Mouse (Mus musculus): ENCODE results near the gene Dido1. TPM values are rescaled to one million over a fixed set of nuclear protein-coding genes. Genes with fewer than 3 reads are reported as not detected.

Dido1 gene
- polyA plus RNA-seq, 1 experiment from 2014 or later = 44.1 TPM

DNA sequence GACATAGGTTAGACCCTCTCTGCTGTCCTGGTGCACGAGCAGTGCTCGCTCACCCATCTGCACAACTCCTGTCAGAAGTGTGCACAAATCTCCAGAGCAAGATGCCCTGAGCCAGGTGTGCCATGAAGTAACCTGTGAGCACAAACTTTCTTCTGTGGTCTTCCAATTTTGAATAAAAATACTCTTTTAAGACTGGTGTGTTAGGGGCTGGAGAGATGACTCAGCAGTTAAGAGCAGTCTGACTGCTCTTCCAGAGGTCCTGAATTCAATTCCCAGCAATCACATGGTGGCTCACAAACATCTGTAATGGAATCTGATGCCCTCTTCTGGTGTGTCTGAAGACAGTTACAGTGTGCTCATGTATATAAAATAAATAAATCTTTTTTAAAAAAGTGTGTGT is 33.5 kb upstream of the Dido1 start:
- Histone ChIP-seq H3K4me1 (replicated peaks; ENCODE audit: control insufficient read depth, insufficient read depth, low read length) (no peaks in the 10 kb centered on the region), H3K4me2 (ENCODE audit: low read depth, low read length, severe bottlenecking) (no peak overlapping the region), H3K9ac (ENCODE audit: low read length) (no peak overlapping the region), H3K27ac (ENCODE audit: low read depth, low read length) (no peak overlapping the region), H3K36me3 (ENCODE audit: control insufficient read depth, insufficient read depth, low read length) (no peaks in the 10 kb centered on the region), H3K4me3 (ENCODE audit: low read depth, low read length) (no peak overlapping the region), H3K9me3 (ENCODE audit: control insufficient read depth, low read length) (no peaks in the 10 kb centered on the region), H3K27me3 (ENCODE audit: control insufficient read depth, insufficient read depth, low read length) (no peaks in the 10 kb centered on the region)
- DNase-seq (ENCODE audit: low spot score) (no peak), ATAC-seq (replicated peaks; ENCODE audit: low FRiP score) (no peak)
- WGBS = 90% methylated on average over 2 of the region's 2 CpGs

DNA sequence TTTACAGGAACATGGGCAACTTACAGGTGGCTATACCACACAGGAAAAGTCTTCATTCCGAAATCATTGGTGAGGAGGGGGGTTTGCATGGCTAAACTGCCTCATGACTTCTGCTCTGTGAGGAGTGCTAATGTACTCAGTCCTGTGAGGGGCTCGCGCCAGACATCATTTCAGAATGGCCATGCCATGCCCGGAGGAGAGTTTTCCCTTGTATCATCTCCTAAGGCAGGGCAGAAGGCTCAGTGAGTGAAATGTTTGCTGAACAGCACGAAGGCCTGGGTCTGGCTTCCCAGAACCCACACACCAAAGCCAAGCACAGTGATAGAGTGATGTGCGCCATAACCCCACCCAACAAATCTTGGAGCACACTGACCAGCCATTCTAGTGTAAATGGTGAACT is 33.0 kb upstream of the Dido1 start:
- Histone ChIP-seq H3K4me2 (ENCODE audit: low read depth, low read length, severe bottlenecking) (no peak overlapping the region), H3K4me1 (replicated peaks; ENCODE audit: control insufficient read depth, insufficient read depth, low read length) (no peaks in the 10 kb centered on the region), H3K27ac (ENCODE audit: low read depth, low read length) (no peak overlapping the region), H3K36me3 (ENCODE audit: control insufficient read depth, insufficient read depth, low read length) (no peaks in the 10 kb centered on the region), H3K27me3 (ENCODE audit: control insufficient read depth, insufficient read depth, low read length) (no peaks in the 10 kb centered on the region), H3K9me3 (ENCODE audit: control insufficient read depth, low read length) (no peaks in the 10 kb centered on the region), H3K9ac (ENCODE audit: low read length) (no peak overlapping the region), H3K4me3 (ENCODE audit: low read depth, low read length) (no peak overlapping the region)
- 85% methylated on average over 6 of the region's 6 CpGs for WGBS
- DNase-seq (ENCODE audit: low spot score) (no peak), ATAC-seq (replicated peaks; ENCODE audit: low FRiP score) (no peak)

- DNase-seq (ENCODE audit: low spot score) = no peak
- WGBS = 83% methylated on average over 7 of the region's 7 CpGs
- Histone ChIP-seq H3K9ac (ENCODE audit: low read length) (no peak overlapping the region), H3K27me3 (ENCODE audit: control insufficient read depth, insufficient read depth, low read length) (no peaks in the 10 kb centered on the region), H3K36me3 (ENCODE audit: control insufficient read depth, insufficient read depth, low read length) (no peaks in the 10 kb centered on the region), H3K4me3 (ENCODE audit: low read depth, low read length) (no peak overlapping the region), H3K9me3 (ENCODE audit: control insufficient read depth, low read length) (no peaks in the 10 kb centered on the region), H3K27ac (ENCODE audit: low read depth, low read length) (no peak overlapping the region), H3K4me2 (ENCODE audit: low read depth, low read length, severe bottlenecking) (no peak overlapping the region), H3K4me1 (replicated peaks; ENCODE audit: control insufficient read depth, insufficient read depth, low read length) (no peaks in the 10 kb centered on the region)
- no peak for ATAC-seq (replicated peaks; ENCODE audit: low FRiP score)
Observed at GRCm38 (mm10) chr2:180741421-180741820, 31.6 kb upstream of the Dido1 start.

DNA sequence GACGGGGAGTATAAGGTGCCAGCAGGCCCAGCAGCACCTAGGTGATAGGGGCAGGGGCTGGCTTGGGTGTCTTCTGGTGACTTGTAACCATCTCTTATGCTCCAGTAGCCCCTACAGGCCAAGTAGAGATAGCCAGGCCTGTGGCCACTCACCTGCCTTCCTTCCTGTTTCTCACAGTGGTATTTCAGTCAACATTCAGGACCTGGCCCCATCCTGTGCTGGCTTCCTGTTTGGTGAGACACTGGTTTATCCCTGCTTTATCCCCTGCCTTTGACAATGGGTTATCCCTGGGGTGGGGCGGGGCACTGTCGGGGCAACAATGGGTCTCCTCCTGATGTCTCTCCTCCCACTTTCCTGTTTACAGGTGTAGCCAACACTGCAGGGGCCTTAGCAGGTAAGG is 30.6 kb upstream of the Dido1 start:
- Histone ChIP-seq H3K9me3 (ENCODE audit: control insufficient read depth, low read length) (no peaks in the 10 kb centered on the region), H3K4me3 (ENCODE audit: low read depth, low read length) (no peak overlapping the region), H3K4me2 (ENCODE audit: low read depth, low read length, severe bottlenecking) (no peak overlapping the region), H3K27me3 (ENCODE audit: control insufficient read depth, insufficient read depth, low read length) (no peaks in the 10 kb centered on the region), H3K36me3 (ENCODE audit: control insufficient read depth, insufficient read depth, low read length) (no peaks in the 10 kb centered on the region), H3K4me1 (replicated peaks; ENCODE audit: control insufficient read depth, insufficient read depth, low read length) (no peaks in the 10 kb centered on the region), H3K27ac (ENCODE audit: low read depth, low read length) (no peak overlapping the region), H3K9ac (ENCODE audit: low read length) (no peak overlapping the region)
- DNase-seq (ENCODE audit: low spot score) (no peak), ATAC-seq (replicated peaks; ENCODE audit: low FRiP score) (no peak)
- WGBS = 27% methylated on average over 3 of the region's 3 CpGs

DNA sequence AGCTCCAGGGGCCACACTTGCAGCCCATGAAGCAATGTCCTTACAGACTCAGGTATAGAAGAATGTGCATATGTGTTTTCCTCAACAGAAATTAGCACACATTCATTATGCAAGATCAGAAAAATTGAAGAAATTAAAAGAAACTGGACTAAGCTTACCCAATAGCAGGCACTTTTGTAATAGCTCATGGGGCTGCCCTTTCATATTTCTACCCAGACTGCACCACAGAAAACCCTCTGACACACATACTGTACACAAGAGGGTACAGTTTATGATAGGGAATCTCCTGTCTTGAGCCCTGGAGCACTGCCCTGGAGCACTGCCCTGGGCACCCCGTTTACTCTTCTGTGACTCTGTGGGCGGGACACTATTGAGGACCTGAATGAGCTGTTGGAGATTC is 28.2 kb upstream of the Dido1 start:
- Histone ChIP-seq H3K27ac (ENCODE audit: low read depth, low read length) (no peak overlapping the region), H3K4me1 (replicated peaks; ENCODE audit: control insufficient read depth, insufficient read depth, low read length) (no peaks in the 10 kb centered on the region), H3K9me3 (ENCODE audit: control insufficient read depth, low read length) (no peaks in the 10 kb centered on the region), H3K4me3 (ENCODE audit: low read depth, low read length) (no peak overlapping the region), H3K9ac (ENCODE audit: low read length) (no peak overlapping the region), H3K27me3 (ENCODE audit: control insufficient read depth, insufficient read depth, low read length) (no peaks in the 10 kb centered on the region), H3K4me2 (ENCODE audit: low read depth, low read length, severe bottlenecking) (no peak overlapping the region), H3K36me3 (ENCODE audit: control insufficient read depth, insufficient read depth, low read length) (no peaks in the 10 kb centered on the region)
- WGBS = 80% methylated on average over 2 of the region's 2 CpGs
- DNase-seq (ENCODE audit: low spot score) (no peak), ATAC-seq (replicated peaks; ENCODE audit: low FRiP score) (no peak)

- no peaks in the 10 kb centered on the region for H3K36me3 ChIP-seq (ENCODE audit: control insufficient read depth, insufficient read depth, low read length)
- ATAC-seq (replicated peaks; ENCODE audit: low FRiP score) (no peak), DNase-seq (ENCODE audit: low spot score) (no peak)
- WGBS = 80% methylated on average over 7 of the region's 7 CpGs
- no peaks in the 10 kb centered on the region for H3K27me3 ChIP-seq (ENCODE audit: control insufficient read depth, insufficient read depth, low read length)
- no peak overlapping the region for H3K27ac ChIP-seq (ENCODE audit: low read depth, low read length)
- H3K4me3 ChIP-seq (ENCODE audit: low read depth, low read length) = no peak overlapping the region
- no peak overlapping the region for H3K9ac ChIP-seq (ENCODE audit: low read length)
- no peak overlapping the region for H3K4me2 ChIP-seq (ENCODE audit: low read depth, low read length, severe bottlenecking)
- no peaks in the 10 kb centered on the region for H3K9me3 ChIP-seq (ENCODE audit: control insufficient read depth, low read length)
- no peaks in the 10 kb centered on the region for H3K4me1 ChIP-seq (replicated peaks; ENCODE audit: control insufficient read depth, insufficient read depth, low read length)
Observed at GRCm38 (mm10) chr2:180735232-180735631, 25.4 kb upstream of the Dido1 start.

DNA sequence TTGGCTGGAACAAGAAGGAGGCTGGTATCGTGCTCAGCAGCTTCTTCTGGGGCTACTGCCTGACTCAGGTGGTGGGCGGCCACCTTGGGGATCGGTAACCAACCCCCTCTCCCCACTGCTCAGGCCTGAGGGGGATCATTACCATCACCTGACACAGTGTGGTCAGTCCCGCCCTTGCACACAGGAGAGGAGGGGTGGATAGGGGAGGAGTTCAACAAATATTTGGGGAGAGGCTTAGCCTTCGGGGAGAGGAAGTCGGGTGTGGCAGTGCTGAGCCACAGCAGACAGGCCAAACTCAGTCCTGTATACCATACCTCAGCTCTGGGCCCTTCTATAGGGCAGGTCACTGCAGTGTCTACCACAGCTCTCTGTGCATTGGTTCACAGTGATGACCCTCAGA is 22.2 kb upstream of the Dido1 start:
- H3K4me3 ChIP-seq (ENCODE audit: low read depth, low read length) = no peak overlapping the region
- no peak overlapping the region for H3K9ac ChIP-seq (ENCODE audit: low read length)
- no peak overlapping the region for H3K27ac ChIP-seq (ENCODE audit: low read depth, low read length)
- DNase-seq (ENCODE audit: low spot score) = no peak
- no peak for ATAC-seq (replicated peaks; ENCODE audit: low FRiP score)
- no peaks in the 10 kb centered on the region for H3K4me1 ChIP-seq (replicated peaks; ENCODE audit: control insufficient read depth, insufficient read depth, low read length)
- WGBS = 82% methylated on average over 6 of the region's 6 CpGs
- no peaks in the 10 kb centered on the region for H3K36me3 ChIP-seq (ENCODE audit: control insufficient read depth, insufficient read depth, low read length)
- no peak overlapping the region for H3K4me2 ChIP-seq (ENCODE audit: low read depth, low read length, severe bottlenecking)
- no peaks in the 10 kb centered on the region for H3K27me3 ChIP-seq (ENCODE audit: control insufficient read depth, insufficient read depth, low read length)
- no peaks in the 10 kb centered on the region for H3K9me3 ChIP-seq (ENCODE audit: control insufficient read depth, low read length)

DNA sequence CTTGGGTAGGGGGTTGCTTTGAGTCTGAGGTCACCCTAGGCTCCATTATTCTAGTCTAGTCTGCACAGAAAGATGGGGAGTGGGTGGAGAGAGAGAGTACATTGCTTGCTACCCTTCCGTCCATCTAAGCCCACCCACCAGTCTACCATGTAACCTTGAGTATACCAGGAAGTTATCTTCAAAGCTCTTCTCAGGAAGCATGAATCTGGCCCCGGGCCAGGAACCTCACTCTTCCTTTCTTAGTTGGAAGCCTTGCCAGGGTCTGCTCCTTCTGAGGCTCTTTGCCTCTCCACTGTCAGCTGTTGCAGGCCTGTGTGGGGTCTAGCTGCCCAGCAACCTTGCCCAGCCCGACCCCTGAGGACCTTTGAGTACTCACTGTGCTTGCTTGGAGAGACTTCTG is 21.2 kb upstream of the Dido1 start:
- ATAC-seq (replicated peaks; ENCODE audit: low FRiP score) (no peak), DNase-seq (ENCODE audit: low spot score) (no peak)
- Histone ChIP-seq H3K36me3 (ENCODE audit: control insufficient read depth, insufficient read depth, low read length) (no peaks in the 10 kb centered on the region), H3K9ac (ENCODE audit: low read length) (no peak overlapping the region), H3K4me1 (replicated peaks; ENCODE audit: control insufficient read depth, insufficient read depth, low read length) (no peaks in the 10 kb centered on the region), H3K9me3 (ENCODE audit: control insufficient read depth, low read length) (no peaks in the 10 kb centered on the region), H3K4me3 (ENCODE audit: low read depth, low read length) (no peak overlapping the region), H3K27ac (ENCODE audit: low read depth, low read length) (no peak overlapping the region), H3K27me3 (ENCODE audit: control insufficient read depth, insufficient read depth, low read length) (no peaks in the 10 kb centered on the region), H3K4me2 (ENCODE audit: low read depth, low read length, severe bottlenecking) (no peak overlapping the region)
- whole genome bisulfite sequencing = 75% methylated on average over 3 of the region's 3 CpGs

GRCm38 (mm10) chr2:180727613-180728021 is 17.8 kb upstream of the Dido1 start:
- 67% methylated on average over 4 of the region's 4 CpGs for WGBS
- Histone ChIP-seq H3K27ac (ENCODE audit: low read depth, low read length) (no peak overlapping the region), H3K9me3 (ENCODE audit: control insufficient read depth, low read length) (no peaks in the 10 kb centered on the region), H3K27me3 (ENCODE audit: control insufficient read depth, insufficient read depth, low read length) (no peaks in the 10 kb centered on the region), H3K36me3 (ENCODE audit: control insufficient read depth, insufficient read depth, low read length) (no peaks in the 10 kb centered on the region), H3K4me1 (replicated peaks; ENCODE audit: control insufficient read depth, insufficient read depth, low read length) (no peaks in the 10 kb centered on the region), H3K9ac (ENCODE audit: low read length) (no peak overlapping the region), H3K4me2 (ENCODE audit: low read depth, low read length, severe bottlenecking) (no peak overlapping the region), H3K4me3 (ENCODE audit: low read depth, low read length) (no peak overlapping the region)
- no peak for DNase-seq (ENCODE audit: low spot score)
- no peak for ATAC-seq (replicated peaks; ENCODE audit: low FRiP score)
